Mouse (Mus musculus): ENCODE measurements around the gene Zmpste24. TPM values are rescaled to one million over a fixed set of nuclear protein-coding genes. Genes with fewer than 3 reads are reported as not detected.

The Zmpste24 gene
- polyA plus RNA-seq, 1 experiment, result 22.6 TPM

Other genes with a start within 250 kb of the Zmpste24 start
- 56.3 and 62.0 TPM in 2 replicates for gene Rims3, start 243.4 kb downstream of the Zmpste24 start, polyA plus RNA-seq (2012; rRNA removed)
- 11.3 and 12.7 TPM in 2 replicates for gene Exo5, start 173.2 kb downstream of the Zmpste24 start, polyA plus RNA-seq (2012; rRNA removed)
- 1.7 and 2.0 TPM in 2 replicates for gene Zfp69, start 146.5 kb downstream of the Zmpste24 start, polyA plus RNA-seq (2012; rRNA removed)
- gene Smap2, start 81.0 kb downstream of the Zmpste24 start, polyA plus RNA-seq (2012; rRNA removed), result 96.8 and 103 TPM in 2 replicates
- gene Col9a2, start 58.9 kb downstream of the Zmpste24 start, polyA plus RNA-seq (2012; rRNA removed), result 5.8 and 7.2 TPM in 2 replicates
- gene Tmco2, start 11.0 kb upstream of the Zmpste24 start, polyA plus RNA-seq (2012; rRNA removed), result not detected in 2 replicates
- gene Rlf, start 116.8 kb upstream of the Zmpste24 start, polyA plus RNA-seq (2012; rRNA removed), result 14.5 and 16.1 TPM in 2 replicates
- gene Gm12888, start 226.7 kb upstream of the Zmpste24 start, polyA plus RNA-seq (2012; rRNA removed), result not detected in 2 replicates